Mouse (Mus musculus): Measurements from ENCODE around the gene Poldip2. TPM values are rescaled to one million over a fixed set of nuclear protein-coding genes. Genes with fewer than 3 reads are reported as not detected.

Poldip2 gene
- polyA plus RNA-seq, 1 experiment from 2014 or later: 168 TPM

- H3K4me3 ChIP-seq (replicated peaks; ENCODE audit: low read length): no peak overlapping the region
- H3K9ac ChIP-seq: no peak overlapping the region
- no peak overlapping the region for H3K4me2 ChIP-seq (replicated peaks)
- no peak for DNase-seq (ENCODE audit: low spot score)
- H3K27ac ChIP-seq: no peak overlapping the region
- peaks cover 26% of the 10 kb centered on the region for H3K36me3 ChIP-seq (replicated peaks; ENCODE audit: control insufficient read depth, insufficient read depth)
- no peaks in the 10 kb centered on the region for H3K9me3 ChIP-seq (ENCODE audit: control insufficient read depth, low read length)
- ATAC-seq (ENCODE audit: low FRiP score): no peak
- H3K4me1 ChIP-seq (replicated peaks; ENCODE audit: control insufficient read depth, insufficient read depth, low read length): peaks cover 2% of the 10 kb centered on the region
- no peaks in the 10 kb centered on the region for H3K27me3 ChIP-seq (ENCODE audit: control insufficient read depth, insufficient read depth, low read length)
- 95% methylated on average over 10 of the region's 10 CpGs for WGBS
Measured at GRCm38 (mm10) chr11:78471326-78472103, 40.5 kb upstream of the Poldip2 start.

GRCm38 (mm10) chr11:78475289-78475688 is 36.7 kb upstream of the Poldip2 start:
- 73% methylated on average over 3 of the region's 3 CpGs for WGBS
- Histone ChIP-seq H3K4me3 (replicated peaks; ENCODE audit: low read length) (no peak overlapping the region), H3K27ac (no peak overlapping the region), H3K4me2 (replicated peaks) (no peak overlapping the region), H3K9me3 (ENCODE audit: control insufficient read depth, low read length) (no peaks in the 10 kb centered on the region), H3K27me3 (ENCODE audit: control insufficient read depth, insufficient read depth, low read length) (no peaks in the 10 kb centered on the region), H3K36me3 (replicated peaks; ENCODE audit: control insufficient read depth, insufficient read depth) (peaks cover 37% of the 10 kb centered on the region), H3K9ac (no peak overlapping the region), H3K4me1 (replicated peaks; ENCODE audit: control insufficient read depth, insufficient read depth, low read length) (no peaks in the 10 kb centered on the region)
- ATAC-seq (ENCODE audit: low FRiP score) (no peak), DNase-seq (ENCODE audit: low spot score) (no peak)

- Histone ChIP-seq H3K4me1 (replicated peaks; ENCODE audit: control insufficient read depth, insufficient read depth, low read length) (0 out of 2 replicates have a peak, but pooled peaks cover 2% of the 10 kb centered on the region), H3K27me3 (ENCODE audit: control insufficient read depth, insufficient read depth, low read length) (peaks cover 9% of the 10 kb centered on the region; the same call in 1 of the 2 replicates), H3K4me3 (replicated peaks; ENCODE audit: low read length) (no peak overlapping the region), H3K27ac (no peak overlapping the region), H3K9me3 (ENCODE audit: control insufficient read depth, low read length) (no peaks in the 10 kb centered on the region), H3K9ac (no peak overlapping the region), H3K4me2 (replicated peaks) (no peak overlapping the region), H3K36me3 (replicated peaks; ENCODE audit: control insufficient read depth, insufficient read depth) (peaks cover 82% of the 10 kb centered on the region)
- ATAC-seq (ENCODE audit: low FRiP score) (no peak), DNase-seq (ENCODE audit: low spot score) (no peak)
- 70% methylated on average over 7 of the region's 7 CpGs for WGBS
Measured at GRCm38 (mm10) chr11:78483639-78484038, 28.4 kb upstream of the Poldip2 start.

- H3K27me3 ChIP-seq (ENCODE audit: control insufficient read depth, insufficient read depth, low read length): peaks cover 28% of the 10 kb centered on the region; the same call in 1 of the 2 replicates
- H3K4me1 ChIP-seq (replicated peaks; ENCODE audit: control insufficient read depth, insufficient read depth, low read length): 0 out of 2 replicates have a peak, but pooled peaks cover 11% of the 10 kb centered on the region
- H3K9me3 ChIP-seq (ENCODE audit: control insufficient read depth, low read length): no peaks in the 10 kb centered on the region
- H3K4me3 ChIP-seq (replicated peaks; ENCODE audit: low read length): no peak overlapping the region
- no peak overlapping the region for H3K27ac ChIP-seq
- H3K4me2 ChIP-seq (replicated peaks): no peak overlapping the region
- WGBS: 4% methylated on average over 8 of the region's 8 CpGs
- peak; percentile 24; the same call in 1 of the 2 replicates for ATAC-seq (ENCODE audit: low FRiP score)
- peak; percentile 83 for DNase-seq (ENCODE audit: low spot score)
- H3K9ac ChIP-seq: no peak overlapping the region
- H3K36me3 ChIP-seq (replicated peaks; ENCODE audit: control insufficient read depth, insufficient read depth): peaks cover 53% of the 10 kb centered on the region
Measured at GRCm38 (mm10) chr11:78488168-78488567, 23.8 kb upstream of the Poldip2 start.

- peak; percentile 64 for DNase-seq (ENCODE audit: low spot score)
- H3K27me3 ChIP-seq (ENCODE audit: control insufficient read depth, insufficient read depth, low read length): peaks cover 28% of the 10 kb centered on the region; the same call in 1 of the 2 replicates
- peak overlapping the region; percentile 44 for H3K4me2 ChIP-seq (replicated peaks)
- ATAC-seq (ENCODE audit: low FRiP score): peak; percentile 71; the same call in 1 of the 2 replicates
- H3K4me3 ChIP-seq (replicated peaks; ENCODE audit: low read length): peak overlapping the region; percentile 9
- H3K36me3 ChIP-seq (replicated peaks; ENCODE audit: control insufficient read depth, insufficient read depth): peaks cover 30% of the 10 kb centered on the region
- WGBS: 10% methylated on average over 48 of the region's 48 CpGs
- H3K9ac ChIP-seq: peak overlapping the region; percentile 35; the same call in 1 of the 2 replicates
- H3K27ac ChIP-seq: no peak overlapping the region
- H3K9me3 ChIP-seq (ENCODE audit: control insufficient read depth, low read length): no peaks in the 10 kb centered on the region
- peaks cover 27% of the 10 kb centered on the region for H3K4me1 ChIP-seq (replicated peaks; ENCODE audit: control insufficient read depth, insufficient read depth, low read length)
Measured at GRCm38 (mm10) chr11:78490781-78491241, 21.2 kb upstream of the Poldip2 start.

GRCm38 (mm10) chr11:78495904-78496303 is 16.1 kb upstream of the Poldip2 start:
- WGBS: 4% methylated on average over 6 of the region's 6 CpGs
- H3K9ac ChIP-seq: peak overlapping the region; percentile 85
- H3K9me3 ChIP-seq (ENCODE audit: control insufficient read depth, low read length): no peaks in the 10 kb centered on the region
- peak overlapping the region; percentile 79 for H3K4me2 ChIP-seq (replicated peaks)
- peaks cover 12% of the 10 kb centered on the region; the same call in 1 of the 2 replicates for H3K27me3 ChIP-seq (ENCODE audit: control insufficient read depth, insufficient read depth, low read length)
- H3K36me3 ChIP-seq (replicated peaks; ENCODE audit: control insufficient read depth, insufficient read depth): no peaks in the 10 kb centered on the region
- DNase-seq (ENCODE audit: low spot score) (no peak), ATAC-seq (ENCODE audit: low FRiP score) (no peak)
- H3K4me3 ChIP-seq (replicated peaks; ENCODE audit: low read length): peak overlapping the region; percentile 79
- peaks cover 34% of the 10 kb centered on the region for H3K4me1 ChIP-seq (replicated peaks; ENCODE audit: control insufficient read depth, insufficient read depth, low read length)
- H3K27ac ChIP-seq: no peak overlapping the region

GRCm38 (mm10) chr11:78497071-78497541 is 14.9 kb upstream of the Poldip2 start:
- H3K9ac ChIP-seq: peak overlapping the region; percentile 85
- peak overlapping the region; percentile 94 for H3K27ac ChIP-seq
- under 1% methylated on average over 44 of the region's 44 CpGs for WGBS
- peaks cover 7% of the 10 kb centered on the region; the same call in 1 of the 2 replicates for H3K27me3 ChIP-seq (ENCODE audit: control insufficient read depth, insufficient read depth, low read length)
- ATAC-seq (ENCODE audit: low FRiP score) (peak; percentile 83), DNase-seq (ENCODE audit: low spot score) (peak; percentile 62)
- no peaks in the 10 kb centered on the region for H3K9me3 ChIP-seq (ENCODE audit: control insufficient read depth, low read length)
- H3K36me3 ChIP-seq (replicated peaks; ENCODE audit: control insufficient read depth, insufficient read depth): no peaks in the 10 kb centered on the region
- peaks cover 31% of the 10 kb centered on the region for H3K4me1 ChIP-seq (replicated peaks; ENCODE audit: control insufficient read depth, insufficient read depth, low read length)
- H3K4me2 ChIP-seq (replicated peaks): peak overlapping the region; percentile 79
- peak overlapping the region; percentile 79 for H3K4me3 ChIP-seq (replicated peaks; ENCODE audit: low read length)

GRCm38 (mm10) chr11:78497544-78498522 is 14.2 kb upstream of the Poldip2 start, which contains the start of gene Sarm1:
Gene Sarm1 (minus strand): TSS chr11:78497754.
- H3K4me1 ChIP-seq (replicated peaks; ENCODE audit: control insufficient read depth, insufficient read depth, low read length): peaks cover 31% of the 10 kb centered on the region
- H3K9me3 ChIP-seq (ENCODE audit: control insufficient read depth, low read length): no peaks in the 10 kb centered on the region
- 3% methylated on average over 36 of the region's 36 CpGs for WGBS
- ATAC-seq (ENCODE audit: low FRiP score): peak; percentile 97
- peak; percentile 96 for DNase-seq (ENCODE audit: low spot score)
- H3K4me2 ChIP-seq (replicated peaks): peak within 1 kb of the TSS; percentile 79
- H3K27me3 ChIP-seq (ENCODE audit: control insufficient read depth, insufficient read depth, low read length): peaks cover 7% of the 10 kb centered on the region; the same call in 1 of the 2 replicates
- peak within 1 kb of the TSS; percentile 85 for H3K9ac ChIP-seq
- no peaks in the 10 kb centered on the region for H3K36me3 ChIP-seq (replicated peaks; ENCODE audit: control insufficient read depth, insufficient read depth)
- peak within 1 kb of the TSS; percentile 94 for H3K27ac ChIP-seq
- peak within 1 kb of the TSS; percentile 79 for H3K4me3 ChIP-seq (replicated peaks; ENCODE audit: low read length)
